Mouse (Mus musculus) heart, adult 9 months (tissue): ENCODE measurements at regions not wholly inside any gene's neighbourhood (a gene's known extent, or its start where the extent isn't known, plus 50 kb on each side); places are given as distances from the start of the nearest gene placed in this dataset.

ENCODE experiments used
- DNase-seq, 2 experiments: peaks; one replicate each; pipeline ENCODE4 v3.0.0; 2022; ENCODE audit warnings: low spot score in 2 of 2

- no peak for DNase-seq
Measured at GRCm38 (mm10) chr2:166355944-166356343, 200.5 kb upstream of the Sulf2 start.

- DNase-seq, result no peak
Measured at GRCm38 (mm10) chr2:166355446-166355845, 200.0 kb upstream of the Sulf2 start.

- no peak for DNase-seq
Measured at GRCm38 (mm10) chr2:166354391-166354790, 198.9 kb upstream of the Sulf2 start.

GRCm38 (mm10) chr2:166353447-166354111, 198.1 kb upstream of the Sulf2 start:
- DNase-seq, result peak; percentile 59 to 66

GRCm38 (mm10) chr2:166351984-166352383, 196.5 kb upstream of the Sulf2 start:
- DNase-seq, result no peak

- no peak for DNase-seq
Measured at GRCm38 (mm10) chr2:166351581-166351980, 196.1 kb upstream of the Sulf2 start.

GRCm38 (mm10) chr2:166348654-166349053, 193.2 kb upstream of the Sulf2 start:
- DNase-seq, result no peak

GRCm38 (mm10) chr2:166346421-166347182, 191.1 kb upstream of the Sulf2 start:
- DNase-seq, result no peak

GRCm38 (mm10) chr2:166343551-166344340, 188.3 kb upstream of the Sulf2 start:
- DNase-seq, result no peak

GRCm38 (mm10) chr2:166342407-166342806, 186.9 kb upstream of the Sulf2 start:
- DNase-seq, result peak; percentile 70 to 74

- DNase-seq, result no peak
Measured at GRCm38 (mm10) chr2:166340196-166340595, 184.7 kb upstream of the Sulf2 start.

GRCm38 (mm10) chr2:166339427-166339826, 184.0 kb upstream of the Sulf2 start:
- no peak for DNase-seq

- DNase-seq, result peak; percentile 55 to 56
Measured at GRCm38 (mm10) chr2:166338396-166339085, 183.1 kb upstream of the Sulf2 start.

GRCm38 (mm10) chr2:166337666-166338065, 182.2 kb upstream of the Sulf2 start:
- no peak for DNase-seq

- DNase-seq, result peak; percentile 72 to 79
Measured at GRCm38 (mm10) chr2:166335702-166336101, 180.2 kb upstream of the Sulf2 start.

GRCm38 (mm10) chr2:166334559-166334958, 179.1 kb upstream of the Sulf2 start:
- DNase-seq, result no peak

- DNase-seq, result no peak
Measured at GRCm38 (mm10) chr2:166333818-166334217, 178.4 kb upstream of the Sulf2 start.

GRCm38 (mm10) chr2:166332748-166333417, 177.4 kb upstream of the Sulf2 start:
- DNase-seq, result peak in 1 of 2 experiments; percentile 47

GRCm38 (mm10) chr2:166331192-166331591, 175.7 kb upstream of the Sulf2 start:
- DNase-seq, result no peak

GRCm38 (mm10) chr2:166330364-166330763, 174.9 kb upstream of the Sulf2 start:
- no peak for DNase-seq
